Mouse (Mus musculus) midbrain, embryonic 15.5 days (tissue): ENCODE measurements around the gene Unc119. TPM values are rescaled to one million over a fixed set of nuclear protein-coding genes. Genes with fewer than 3 reads are reported as not detected.

Source experiments
- ATAC-seq: fragments of 200-750 bp; cut with Nextera tagmentation; replicated peaks from 2 replicates; pipeline ENCODE4 v1.8.0; 2017; ENCODE audit warnings: moderate TSS enrichment
- H3K27ac ChIP-seq: fragments of 300-500 bp; sonication (generic); 2 replicates; pipeline ENCODE4 v1.5.1; 2015; ENCODE audit warnings: mild to moderate bottlenecking, inconsistent platforms
- H3K27me3 ChIP-seq: fragments of 300-500 bp; sonication (generic); replicated peaks from 2 replicates; pipeline ENCODE4 v1.6.1; 2015; ENCODE audit warnings: inconsistent platforms
- H3K36me3 ChIP-seq: fragments of 300-500 bp; sonication (generic); replicated peaks from 2 replicates; pipeline ENCODE4 v1.6.1; 2015; ENCODE audit warnings: inconsistent platforms
- H3K4me1 ChIP-seq: fragments of 300-500 bp; sonication (generic); 2 replicates; pipeline ENCODE4 v1.6.1; 2015; ENCODE audit warnings: inconsistent platforms
- H3K4me2 ChIP-seq: fragments of 300-500 bp; sonication (generic); 2 replicates; pipeline ENCODE4 v1.6.1; 2015; ENCODE audit warnings: inconsistent platforms, mild to moderate bottlenecking, moderate library complexity
- H3K4me3 ChIP-seq: fragments of 300-500 bp; sonication (generic); 2 replicates; pipeline ENCODE4 v1.5.1; 2015; ENCODE audit warnings: mild to moderate bottlenecking, inconsistent platforms
- H3K9ac ChIP-seq: fragments of 300-500 bp; sonication (generic); 2 replicates; pipeline ENCODE4 v1.6.1; 2015; ENCODE audit warnings: mild to moderate bottlenecking, inconsistent platforms
- H3K9me3 ChIP-seq: fragments of 300-500 bp; sonication (generic); 2 replicates; pipeline ENCODE4 v1.6.1; 2016; ENCODE audit warnings: inconsistent platforms
- WGBS: fragments of 180-500 bp; shearing (Covaris S2); methylation state at CpG from one replicate; pipeline ENCODE4 v1.1.7; 2015; ENCODE audit warnings: mixed read lengths; 5-methylcytosine and 5-hydroxymethylcytosine counted together
- polyA plus RNA-seq: library from polyadenylated mRNA; unstranded; fragments of >200 nt; fragmentation: Nextera tagmentation; extraction: Ambion mirVana; gene quantifications from 2 replicates; pipeline ENCODE4 v1.2.1, GENCODE M21; 2015

Gene Unc119
- polyA plus RNA-seq, 1 experiment from 2014 or later, result 80.8 TPM

- Histone ChIP-seq H3K27me3 (no peaks in the 10 kb centered on the region), H3K27ac (no peak overlapping the region), H3K9ac (no peak overlapping the region), H3K9me3 (no peaks in the 10 kb centered on the region), H3K4me3 (no peak overlapping the region), H3K4me1 (no peaks in the 10 kb centered on the region), H3K36me3 (no peaks in the 10 kb centered on the region), H3K4me2 (no peak overlapping the region)
- ATAC-seq, result no peak
- 60% methylated on average over 2 of the region's 2 CpGs for WGBS
Measured at GRCm38 (mm10) chr11:78360789-78361131, 17.5 kb downstream of the Unc119 start.

- Histone ChIP-seq H3K4me3 (no peak overlapping the region), H3K4me2 (no peak overlapping the region), H3K9me3 (no peaks in the 10 kb centered on the region), H3K36me3 (no peaks in the 10 kb centered on the region), H3K9ac (no peak overlapping the region), H3K27ac (no peak overlapping the region), H3K4me1 (no peaks in the 10 kb centered on the region), H3K27me3 (no peaks in the 10 kb centered on the region)
- ATAC-seq, result no peak
- WGBS, result 84% methylated on average over 13 of the region's 13 CpGs
Measured at GRCm38 (mm10) chr11:78363309-78364007, 20.2 kb downstream of the Unc119 start.

- WGBS, result 55% methylated on average over 8 of the region's 8 CpGs
Measured at GRCm38 (mm10) chr11:78364103-78364502, 20.8 kb downstream of the Unc119 start.

GRCm38 (mm10) chr11:78367456-78368225 lies 24.4 kb downstream of the Unc119 start:
- Histone ChIP-seq H3K9ac (no peak overlapping the region), H3K4me1 (no peaks in the 10 kb centered on the region), H3K4me2 (no peak overlapping the region), H3K27ac (no peak overlapping the region), H3K36me3 (no peaks in the 10 kb centered on the region), H3K9me3 (no peaks in the 10 kb centered on the region), H3K4me3 (no peak overlapping the region), H3K27me3 (no peaks in the 10 kb centered on the region)
- no peak for ATAC-seq
- WGBS, result 90% methylated on average over 15 of the region's 15 CpGs

More at GRCm38 (mm10) chr11:78364103-78364502, 20.8 kb downstream of the Unc119 start:
- no peak overlapping the region for H3K9ac ChIP-seq
- H3K4me2 ChIP-seq, result no peak overlapping the region
- no peaks in the 10 kb centered on the region for H3K9me3 ChIP-seq
- no peak for ATAC-seq
- H3K4me3 ChIP-seq, result no peak overlapping the region
- H3K4me1 ChIP-seq, result no peaks in the 10 kb centered on the region
- no peaks in the 10 kb centered on the region for H3K36me3 ChIP-seq
- no peak overlapping the region for H3K27ac ChIP-seq
- no peaks in the 10 kb centered on the region for H3K27me3 ChIP-seq

GRCm38 (mm10) chr11:78370389-78370788 lies 27.1 kb downstream of the Unc119 start:
- Histone ChIP-seq H3K9ac (no peak overlapping the region), H3K9me3 (no peaks in the 10 kb centered on the region), H3K27ac (no peak overlapping the region), H3K4me2 (no peak overlapping the region), H3K4me1 (no peaks in the 10 kb centered on the region), H3K27me3 (no peaks in the 10 kb centered on the region), H3K36me3 (no peaks in the 10 kb centered on the region), H3K4me3 (no peak overlapping the region)
- WGBS, result 55% methylated on average over 1 of the region's 1 CpGs
- ATAC-seq, result no peak

- Histone ChIP-seq H3K4me3 (no peak overlapping the region), H3K36me3 (no peaks in the 10 kb centered on the region), H3K4me2 (no peak overlapping the region), H3K9me3 (no peaks in the 10 kb centered on the region), H3K9ac (no peak overlapping the region), H3K4me1 (no peaks in the 10 kb centered on the region), H3K27ac (no peak overlapping the region), H3K27me3 (no peaks in the 10 kb centered on the region)
- WGBS, result 88% methylated on average over 11 of the region's 11 CpGs
- no peak for ATAC-seq
Measured at GRCm38 (mm10) chr11:78371711-78372110, 28.4 kb downstream of the Unc119 start.

GRCm38 (mm10) chr11:78372166-78372565 lies 28.9 kb downstream of the Unc119 start:
- Histone ChIP-seq H3K9me3 (no peaks in the 10 kb centered on the region), H3K4me2 (no peak overlapping the region), H3K27me3 (no peaks in the 10 kb centered on the region), H3K27ac (no peak overlapping the region), H3K9ac (no peak overlapping the region), H3K4me3 (no peak overlapping the region), H3K36me3 (no peaks in the 10 kb centered on the region), H3K4me1 (no peaks in the 10 kb centered on the region)
- 86% methylated on average over 3 of the region's 3 CpGs for WGBS
- no peak for ATAC-seq

GRCm38 (mm10) chr11:78372610-78373009 lies 29.3 kb downstream of the Unc119 start:
- no peaks in the 10 kb centered on the region for H3K9me3 ChIP-seq

GRCm38 (mm10) chr11:78374147-78374546 lies 30.9 kb downstream of the Unc119 start:
- Histone ChIP-seq H3K27me3 (no peaks in the 10 kb centered on the region), H3K4me3 (no peak overlapping the region), H3K4me2 (no peak overlapping the region), H3K9me3 (no peaks in the 10 kb centered on the region), H3K36me3 (no peaks in the 10 kb centered on the region), H3K27ac (no peak overlapping the region), H3K9ac (no peak overlapping the region), H3K4me1 (no peaks in the 10 kb centered on the region)
- ATAC-seq, result no peak
- WGBS, result 77% methylated on average over 8 of the region's 8 CpGs

More at GRCm38 (mm10) chr11:78372610-78373009, 29.3 kb downstream of the Unc119 start:
- H3K4me2 ChIP-seq, result no peak overlapping the region
- H3K27ac ChIP-seq, result no peak overlapping the region
- H3K36me3 ChIP-seq, result no peaks in the 10 kb centered on the region
- no peak overlapping the region for H3K9ac ChIP-seq
- no peaks in the 10 kb centered on the region for H3K4me1 ChIP-seq
- no peaks in the 10 kb centered on the region for H3K27me3 ChIP-seq
- ATAC-seq, result no peak
- H3K4me3 ChIP-seq, result no peak overlapping the region
- WGBS, result 46% methylated on average over 7 of the region's 7 CpGs

GRCm38 (mm10) chr11:78377549-78378159 lies 34.4 kb downstream of the Unc119 start:
- Histone ChIP-seq H3K36me3 (no peaks in the 10 kb centered on the region), H3K4me2 (no peak overlapping the region), H3K4me1 (no peaks in the 10 kb centered on the region), H3K9me3 (no peaks in the 10 kb centered on the region), H3K27me3 (no peaks in the 10 kb centered on the region), H3K4me3 (no peak overlapping the region), H3K27ac (no peak overlapping the region), H3K9ac (no peak overlapping the region)
- WGBS, result 52% methylated on average over 11 of the region's 12 CpGs
- no peak for ATAC-seq

- H3K4me2 ChIP-seq, result no peak overlapping the region
- no peaks in the 10 kb centered on the region for H3K36me3 ChIP-seq
- H3K4me1 ChIP-seq, result no peaks in the 10 kb centered on the region
- H3K4me3 ChIP-seq, result no peak overlapping the region
- H3K9ac ChIP-seq, result no peak overlapping the region
- H3K27me3 ChIP-seq, result no peaks in the 10 kb centered on the region
- WGBS, result 80% methylated on average over 4 of the region's 4 CpGs
- no peaks in the 10 kb centered on the region for H3K9me3 ChIP-seq
- ATAC-seq, result no peak
- no peak overlapping the region for H3K27ac ChIP-seq
Measured at GRCm38 (mm10) chr11:78380351-78380750, 37.1 kb downstream of the Unc119 start.

- WGBS, result 90% methylated on average over 3 of the region's 3 CpGs
- no peak overlapping the region for H3K9ac ChIP-seq
- ATAC-seq, result no peak
- H3K27ac ChIP-seq, result no peak overlapping the region
- H3K4me2 ChIP-seq, result no peak overlapping the region
- H3K9me3 ChIP-seq, result no peaks in the 10 kb centered on the region
- H3K27me3 ChIP-seq, result no peaks in the 10 kb centered on the region
- H3K4me3 ChIP-seq, result no peak overlapping the region
- H3K4me1 ChIP-seq, result no peaks in the 10 kb centered on the region
- no peaks in the 10 kb centered on the region for H3K36me3 ChIP-seq
Measured at GRCm38 (mm10) chr11:78380996-78381395, 37.7 kb downstream of the Unc119 start.
